Mouse (Mus musculus) hindbrain, embryonic 13.5 days (tissue): ENCODE measurements at regions not wholly inside any gene's neighbourhood (a gene's known extent, or its start where the extent isn't known, plus 50 kb on each side); places are given as distances from the start of the nearest gene placed in this dataset.

Experiments
- ATAC-seq: fragments of 200-750 bp; cut with Nextera tagmentation; 2 replicates; pipeline ENCODE4 v1.8.0; 2017; ENCODE audit warnings: moderate TSS enrichment; ENCODE audit not compliant: low FRiP score
- H3K27ac ChIP-seq: fragments of 300-500 bp; sonication (generic); 2 replicates; pipeline ENCODE4 v1.5.1; 2015; ENCODE audit warnings: inconsistent platforms, mild to moderate bottlenecking, moderate library complexity
- H3K27me3 ChIP-seq: fragments of 300-500 bp; sonication (generic); 2 replicates; pipeline ENCODE4 v1.6.1; 2015; ENCODE audit warnings: mild to moderate bottlenecking, inconsistent platforms
- H3K36me3 ChIP-seq: fragments of 300-500 bp; sonication (generic); 2 replicates; pipeline ENCODE4 v1.6.1; 2015; ENCODE audit warnings: mild to moderate bottlenecking, inconsistent platforms
- H3K4me1 ChIP-seq: fragments of 300-500 bp; sonication (generic); replicated peaks from 2 replicates; pipeline ENCODE4 v1.6.1; 2015; ENCODE audit warnings: inconsistent platforms
- H3K4me2 ChIP-seq: fragments of 300-500 bp; sonication (generic); 2 replicates; pipeline ENCODE4 v1.6.1; 2015; ENCODE audit warnings: inconsistent platforms, mild to moderate bottlenecking, moderate library complexity
- H3K4me3 ChIP-seq: fragments of 300-500 bp; sonication (generic); 2 replicates; pipeline ENCODE4 v1.5.1; 2015; ENCODE audit warnings: mild to moderate bottlenecking, inconsistent platforms
- H3K9ac ChIP-seq: fragments of 300-500 bp; sonication (generic); 2 replicates; pipeline ENCODE4 v1.6.1; 2015; ENCODE audit warnings: mild to moderate bottlenecking, inconsistent platforms
- H3K9me3 ChIP-seq: fragments of 300-500 bp; sonication (generic); 2 replicates; pipeline ENCODE4 v1.6.1; 2016; ENCODE audit warnings: inconsistent platforms
- WGBS: fragments of 180-500 bp; shearing (Covaris S2); methylation state at CpG from one replicate; pipeline ENCODE4 v1.1.7; 2015; 5-methylcytosine and 5-hydroxymethylcytosine counted together

DNA sequence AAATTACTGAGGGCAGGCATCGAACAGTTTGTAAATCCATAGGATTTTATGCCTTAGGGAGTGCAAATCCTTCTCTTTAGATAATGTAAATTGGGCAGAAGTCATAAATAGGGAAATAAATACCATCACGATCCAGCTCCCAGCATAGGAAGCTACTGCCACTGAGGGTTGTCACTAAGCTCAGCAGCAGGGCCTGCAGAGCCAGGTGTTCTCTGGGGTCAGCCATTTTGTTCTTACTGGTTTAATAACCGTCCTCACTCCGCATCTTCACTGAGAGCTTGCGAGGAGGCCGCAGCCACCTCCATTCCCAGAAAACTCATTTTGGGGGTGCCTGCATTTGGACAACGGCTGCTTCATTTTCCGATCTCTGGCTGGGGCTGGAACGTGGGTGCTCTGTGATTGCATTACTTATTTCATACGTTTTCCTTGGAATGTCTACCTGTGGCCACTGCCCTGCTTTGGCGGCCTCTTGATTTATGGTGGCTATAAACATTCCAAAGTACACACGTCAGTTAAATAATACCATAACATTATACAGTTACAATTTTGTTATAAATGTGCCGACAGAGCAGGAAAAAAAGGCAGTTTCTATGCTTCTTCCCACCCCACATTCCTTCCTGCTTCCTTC, 97.9 kb upstream of the Stx16 start:
- H3K4me1 ChIP-seq = no peaks in the 10 kb centered on the region
- no peak overlapping the region for H3K4me3 ChIP-seq
- no peak for ATAC-seq
- peaks cover 8% of the 10 kb centered on the region; the same call in 1 of the 2 replicates for H3K36me3 ChIP-seq
- peaks cover 20% of the 10 kb centered on the region for H3K9me3 ChIP-seq
- H3K9ac ChIP-seq = no peak overlapping the region
- H3K27me3 ChIP-seq = no peaks in the 10 kb centered on the region
- H3K27ac ChIP-seq = no peak overlapping the region
- WGBS = 80% methylated on average over 13 of the region's 13 CpGs
- no peak overlapping the region for H3K4me2 ChIP-seq

GRCm38 (mm10) chr2:173981036-173981435, 95.1 kb upstream of the Stx16 start:
- Histone ChIP-seq H3K9me3 (peaks cover 3% of the 10 kb centered on the region; the same call in 1 of the 2 replicates), H3K9ac (no peak overlapping the region), H3K4me2 (no peak overlapping the region), H3K36me3 (no peaks in the 10 kb centered on the region), H3K4me3 (no peak overlapping the region), H3K27me3 (no peaks in the 10 kb centered on the region), H3K27ac (no peak overlapping the region), H3K4me1 (no peaks in the 10 kb centered on the region)
- no peak for ATAC-seq
- 91% methylated on average over 9 of the region's 9 CpGs for WGBS

- Histone ChIP-seq H3K9me3 (peaks cover 3% of the 10 kb centered on the region; the same call in 1 of the 2 replicates), H3K4me1 (peaks cover 21% of the 10 kb centered on the region), H3K36me3 (no peaks in the 10 kb centered on the region), H3K9ac (no peak overlapping the region), H3K27ac (no peak overlapping the region), H3K4me2 (no peak overlapping the region), H3K27me3 (no peaks in the 10 kb centered on the region), H3K4me3 (no peak overlapping the region)
- WGBS = 70% methylated on average over 7 of the region's 7 CpGs
- ATAC-seq = no peak
Observed at GRCm38 (mm10) chr2:173987516-173987915, 88.6 kb upstream of the Stx16 start.

- no peak overlapping the region for H3K4me2 ChIP-seq
- H3K27me3 ChIP-seq = no peaks in the 10 kb centered on the region
- no peak for ATAC-seq
- H3K4me3 ChIP-seq = no peak overlapping the region
- 89% methylated on average over 8 of the region's 8 CpGs for WGBS
- H3K4me1 ChIP-seq = peaks cover 21% of the 10 kb centered on the region
- H3K9me3 ChIP-seq = peaks cover 3% of the 10 kb centered on the region; the same call in 1 of the 2 replicates
- H3K27ac ChIP-seq = no peak overlapping the region
- no peaks in the 10 kb centered on the region for H3K36me3 ChIP-seq
- no peak overlapping the region for H3K9ac ChIP-seq
Observed at GRCm38 (mm10) chr2:173987921-173988320, 88.2 kb upstream of the Stx16 start.

GRCm38 (mm10) chr2:173988641-173989336, 87.3 kb upstream of the Stx16 start:
- Histone ChIP-seq H3K4me2 (no peak overlapping the region), H3K9me3 (no peaks in the 10 kb centered on the region), H3K27me3 (no peaks in the 10 kb centered on the region), H3K4me3 (no peak overlapping the region), H3K9ac (no peak overlapping the region), H3K27ac (peak overlapping the region; percentile 48; the same call in 1 of the 2 replicates), H3K4me1 (peaks cover 30% of the 10 kb centered on the region), H3K36me3 (no peaks in the 10 kb centered on the region)
- no peak for ATAC-seq
- 68% methylated on average over 11 of the region's 11 CpGs for WGBS

- ATAC-seq = no peak
- H3K36me3 ChIP-seq = no peaks in the 10 kb centered on the region
- 92% methylated on average over 4 of the region's 4 CpGs for WGBS
- H3K4me2 ChIP-seq = no peak overlapping the region
- peaks cover 42% of the 10 kb centered on the region for H3K4me1 ChIP-seq
- H3K4me3 ChIP-seq = no peak overlapping the region
- H3K9ac ChIP-seq = no peak overlapping the region
- H3K27me3 ChIP-seq = no peaks in the 10 kb centered on the region
- H3K9me3 ChIP-seq = no peaks in the 10 kb centered on the region
- H3K27ac ChIP-seq = no peak overlapping the region
Observed at GRCm38 (mm10) chr2:173990664-173991063, 85.4 kb upstream of the Stx16 start.

DNA sequence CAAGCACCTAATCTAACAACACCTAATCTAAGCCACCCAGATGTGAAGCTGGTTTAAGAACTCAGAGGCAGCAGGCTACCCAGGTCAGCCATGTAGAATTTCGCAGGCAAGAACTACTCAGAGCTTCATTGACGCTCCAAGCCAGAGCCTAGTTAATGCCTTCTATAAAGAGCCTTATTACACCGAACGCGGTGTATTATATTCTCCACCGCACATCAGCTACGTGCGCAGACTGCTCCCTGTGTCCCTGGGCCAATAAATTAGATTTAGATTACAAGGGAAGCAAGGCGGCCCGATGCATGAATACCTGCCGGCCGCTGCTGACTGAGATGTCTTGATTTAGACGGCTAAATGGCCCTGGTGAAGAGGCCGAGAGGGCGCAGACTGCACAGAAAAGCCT, 84.7 kb upstream of the Stx16 start:
- no peak overlapping the region for H3K4me3 ChIP-seq
- 0 out of 2 replicates have a peak, but pooled peaks have one; percentile 21 for ATAC-seq
- WGBS = 59% methylated on average over 15 of the region's 15 CpGs
- peak overlapping the region; percentile 55 for H3K27ac ChIP-seq
- no peak overlapping the region for H3K4me2 ChIP-seq
- no peak overlapping the region for H3K9ac ChIP-seq
- H3K36me3 ChIP-seq = no peaks in the 10 kb centered on the region
- H3K4me1 ChIP-seq = peaks cover 42% of the 10 kb centered on the region
- H3K27me3 ChIP-seq = no peaks in the 10 kb centered on the region
- no peaks in the 10 kb centered on the region for H3K9me3 ChIP-seq

DNA sequence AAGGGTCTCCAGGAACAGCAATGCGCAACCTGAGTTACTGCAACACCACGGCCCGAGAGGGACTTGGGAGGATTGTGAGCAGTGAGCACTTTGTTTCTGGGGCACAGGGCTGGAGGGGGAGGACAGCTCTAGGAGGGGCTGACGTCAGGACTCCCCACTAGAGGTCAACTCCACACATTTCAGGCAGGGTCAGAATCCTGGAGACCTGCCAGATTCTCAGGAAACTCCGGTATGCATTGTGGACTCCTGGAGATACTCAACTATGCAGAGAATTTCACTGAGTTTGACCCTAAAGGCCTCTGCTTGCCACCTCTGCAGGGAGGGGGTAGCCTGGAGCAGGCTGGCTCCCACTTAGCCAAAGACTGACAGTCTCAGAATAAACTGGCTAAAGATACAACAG, 84.1 kb upstream of the Stx16 start:
- H3K27ac ChIP-seq = peak overlapping the region; percentile 55; the same call in 1 of the 2 replicates
- no peaks in the 10 kb centered on the region for H3K27me3 ChIP-seq
- no peak overlapping the region for H3K4me3 ChIP-seq
- 35% methylated on average over 5 of the region's 5 CpGs for WGBS
- H3K4me1 ChIP-seq = peaks cover 42% of the 10 kb centered on the region
- 0 out of 2 replicates have a peak, but pooled peaks have one; percentile 38 for ATAC-seq
- H3K36me3 ChIP-seq = no peaks in the 10 kb centered on the region
- H3K9me3 ChIP-seq = no peaks in the 10 kb centered on the region
- no peak overlapping the region for H3K4me2 ChIP-seq
- no peak overlapping the region for H3K9ac ChIP-seq

- Histone ChIP-seq H3K4me2 (no peak overlapping the region), H3K36me3 (no peaks in the 10 kb centered on the region), H3K27me3 (no peaks in the 10 kb centered on the region), H3K27ac (peak overlapping the region; percentile 48; the same call in 1 of the 2 replicates), H3K9ac (no peak overlapping the region), H3K9me3 (no peaks in the 10 kb centered on the region), H3K4me3 (no peak overlapping the region), H3K4me1 (peaks cover 41% of the 10 kb centered on the region)
- peak; percentile 8; the same call in 1 of the 2 replicates for ATAC-seq
- WGBS = 85% methylated on average over 5 of the region's 5 CpGs
Observed at GRCm38 (mm10) chr2:173993431-173993955, 82.6 kb upstream of the Stx16 start.

GRCm38 (mm10) chr2:173994301-173995073, 81.6 kb upstream of the Stx16 start:
- H3K4me2 ChIP-seq = no peak overlapping the region
- no peak overlapping the region for H3K4me3 ChIP-seq
- WGBS = 38% methylated on average over 13 of the region's 13 CpGs
- ATAC-seq = peak; percentile 37
- H3K36me3 ChIP-seq = no peaks in the 10 kb centered on the region
- H3K4me1 ChIP-seq = peaks cover 35% of the 10 kb centered on the region
- H3K27me3 ChIP-seq = no peaks in the 10 kb centered on the region
- H3K9me3 ChIP-seq = no peaks in the 10 kb centered on the region
- no peak overlapping the region for H3K9ac ChIP-seq
- peak overlapping the region; percentile 48; the same call in 1 of the 2 replicates for H3K27ac ChIP-seq

DNA sequence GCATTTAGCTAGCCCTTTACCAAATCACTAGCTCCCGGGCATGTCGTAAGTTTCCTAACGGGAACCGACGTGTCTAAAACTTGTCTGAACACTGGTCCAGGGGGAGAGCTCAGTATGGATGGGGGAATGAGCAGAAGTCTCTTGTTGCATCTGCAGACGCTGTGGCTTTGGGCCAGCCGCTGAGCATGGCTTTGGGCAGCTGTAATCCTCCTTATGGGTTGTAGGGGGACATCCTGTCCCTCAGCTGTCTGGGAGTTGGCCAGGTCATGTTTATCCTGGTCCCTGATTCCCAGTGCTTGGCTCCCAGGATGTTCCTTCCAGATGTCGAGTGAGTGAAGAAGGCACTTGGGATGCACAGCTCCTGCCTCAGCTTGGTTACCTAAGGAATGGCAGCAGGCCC, 71.4 kb upstream of the Stx16 start:
- H3K4me3 ChIP-seq = no peak overlapping the region
- peaks cover 16% of the 10 kb centered on the region for H3K4me1 ChIP-seq
- no peak for ATAC-seq
- peaks cover 10% of the 10 kb centered on the region; the same call in 1 of the 2 replicates for H3K9me3 ChIP-seq
- H3K27me3 ChIP-seq = no peaks in the 10 kb centered on the region
- H3K36me3 ChIP-seq = no peaks in the 10 kb centered on the region
- H3K4me2 ChIP-seq = no peak overlapping the region
- H3K27ac ChIP-seq = no peak overlapping the region
- no peak overlapping the region for H3K9ac ChIP-seq
- 89% methylated on average over 8 of the region's 8 CpGs for WGBS

DNA sequence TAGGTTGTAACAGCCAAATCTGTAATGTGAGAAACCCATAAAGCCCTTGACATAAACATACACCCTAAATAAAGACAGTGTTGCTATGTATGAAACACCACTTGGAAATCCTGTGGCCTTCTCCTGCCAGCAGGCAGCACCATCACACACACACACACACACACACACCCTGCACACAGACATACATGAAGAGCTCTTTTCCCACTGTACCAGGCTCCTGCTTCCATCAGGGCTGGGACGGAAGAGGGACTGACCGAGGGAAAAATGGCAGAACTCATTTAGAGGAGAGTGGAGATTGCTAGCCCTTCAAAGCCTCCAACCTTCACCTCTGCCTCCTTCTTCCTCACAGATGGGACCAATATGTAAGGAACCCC, 68.1 kb upstream of the Stx16 start:
- Histone ChIP-seq H3K4me3 (no peak overlapping the region), H3K27ac (peak overlapping the region; percentile 52; the same call in 1 of the 2 replicates), H3K36me3 (no peaks in the 10 kb centered on the region), H3K4me1 (peaks cover 16% of the 10 kb centered on the region), H3K9ac (peak overlapping the region; percentile 25; the same call in 1 of the 2 replicates), H3K27me3 (no peaks in the 10 kb centered on the region), H3K9me3 (peaks cover 10% of the 10 kb centered on the region; the same call in 1 of the 2 replicates), H3K4me2 (no peak overlapping the region)
- ATAC-seq = no peak
- 48% methylated on average over 2 of the region's 2 CpGs for WGBS
